Mouse (Mus musculus): Measurements from ENCODE around the gene Spp2.

Spp2 gene

DNA sequence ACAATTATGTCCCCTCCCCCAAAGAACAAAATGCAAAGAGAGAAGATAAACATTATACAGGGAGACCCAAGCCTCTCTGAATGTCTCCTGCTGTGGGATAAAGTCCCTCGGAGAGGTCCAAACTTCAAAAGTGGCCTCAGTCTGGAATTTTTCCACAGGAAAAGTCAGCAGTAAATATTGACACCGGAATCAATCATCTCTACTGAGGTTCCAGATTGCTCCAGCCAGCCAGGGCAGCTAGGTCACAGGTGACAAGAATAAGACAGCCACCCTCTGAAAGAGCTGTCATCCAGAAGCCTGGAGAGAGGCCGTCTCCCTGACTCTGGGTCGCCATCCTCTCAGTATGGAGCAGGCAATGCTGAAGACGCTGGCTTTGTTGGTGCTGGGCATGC lies at the start of gene Spp2:
Gene Spp2 (plus strand): TSS at position 155 of the 392 bp plus-strand sequence.
- peak; percentile 82 for DNase-seq (ENCODE audit: low spot score)

DNA sequence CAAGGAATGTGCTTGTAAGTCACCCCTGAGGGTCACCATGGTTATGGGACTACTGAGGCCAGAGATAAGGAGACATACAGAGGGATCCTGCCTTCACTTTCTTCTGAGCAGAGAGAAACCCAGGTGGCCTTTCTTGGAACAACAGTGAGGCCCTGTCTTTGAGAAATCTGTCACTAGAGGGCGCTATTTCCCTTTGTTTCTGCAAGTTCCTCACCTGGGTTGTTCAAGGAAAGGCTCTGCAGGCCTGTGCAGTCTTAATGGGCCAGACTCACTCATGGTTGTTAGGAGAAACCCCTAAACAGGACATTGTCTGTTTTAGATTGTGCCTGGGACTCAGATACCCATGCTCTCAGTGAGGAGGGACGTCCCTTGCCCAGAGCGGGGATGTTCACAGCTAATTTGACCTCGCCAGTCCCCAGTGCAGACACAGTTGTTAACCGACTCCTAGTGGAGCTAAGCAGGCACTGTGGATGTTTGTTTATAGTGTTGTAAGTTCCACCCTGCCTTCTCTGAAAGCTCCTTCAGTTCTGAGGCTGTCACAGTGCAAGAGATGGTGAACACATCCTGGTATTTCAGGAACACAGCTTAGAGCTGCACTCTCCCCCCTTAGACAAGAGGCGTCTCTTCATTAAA lies 49.2 kb upstream of the Spp2 start:
- peak; percentile 82 for DNase-seq (ENCODE audit: low spot score)

GRCm38 (mm10) chr1:88358102-88358654 lies 48.6 kb upstream of the Spp2 start:
- no peak for DNase-seq (ENCODE audit: low spot score)

DNA sequence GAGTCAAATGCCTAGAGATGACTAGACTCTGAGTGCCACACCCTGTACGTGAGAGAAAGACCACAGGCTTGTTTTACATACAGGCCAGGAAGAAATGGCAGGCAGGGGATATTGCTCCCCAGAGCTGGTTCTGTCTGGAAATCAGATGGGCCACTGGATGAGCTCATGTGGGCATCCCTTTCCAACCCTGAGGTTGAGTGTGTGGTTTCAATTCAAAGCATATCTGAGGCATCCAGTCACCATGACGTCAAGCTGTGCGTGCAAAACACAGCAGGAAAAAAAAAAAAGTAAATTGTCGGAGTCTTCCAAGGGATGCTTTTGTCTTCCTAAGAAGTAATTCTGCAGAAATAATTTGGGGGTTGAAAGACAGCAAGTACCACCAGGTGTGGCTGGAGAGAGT lies 45.7 kb upstream of the Spp2 start:
- DNase-seq (ENCODE audit: low spot score), result no peak

DNA sequence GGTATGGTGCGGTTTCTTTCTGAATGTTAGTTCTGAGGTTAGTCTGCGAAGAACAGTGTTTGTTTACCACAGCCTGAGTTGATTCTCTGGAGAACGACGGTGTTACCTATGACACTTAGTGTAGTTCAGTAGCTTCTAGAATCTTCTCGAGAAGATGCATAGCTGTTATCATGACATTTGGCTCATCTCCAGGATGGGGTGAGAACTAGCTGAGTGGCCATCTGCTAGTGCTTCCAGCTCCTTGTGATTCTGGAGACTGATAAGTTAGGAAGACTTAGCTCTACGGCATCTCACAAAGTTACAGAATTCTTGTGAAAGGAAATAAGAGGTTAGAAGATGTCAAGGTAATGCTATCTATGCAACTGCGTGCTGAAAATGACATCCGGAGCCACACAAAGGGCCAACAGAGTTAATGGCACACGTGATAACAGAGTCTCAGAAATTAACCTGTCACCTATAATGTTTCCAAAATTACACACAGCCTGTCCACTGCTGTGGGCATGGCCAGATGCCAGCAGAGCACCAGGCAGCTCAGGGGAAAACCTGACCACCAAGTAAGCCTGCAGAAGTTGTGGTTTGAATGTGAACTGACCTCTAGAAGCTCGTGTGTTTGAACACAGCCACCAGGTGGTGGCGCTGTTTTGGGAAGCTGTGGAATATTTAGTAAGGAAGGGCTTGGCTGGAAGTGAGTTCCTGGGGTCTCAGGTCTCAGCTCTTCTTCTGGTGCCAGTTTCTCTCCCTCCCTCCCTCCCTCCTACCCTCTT lies 39.7 kb upstream of the Spp2 start:
- no peak for DNase-seq (ENCODE audit: low spot score)

DNA sequence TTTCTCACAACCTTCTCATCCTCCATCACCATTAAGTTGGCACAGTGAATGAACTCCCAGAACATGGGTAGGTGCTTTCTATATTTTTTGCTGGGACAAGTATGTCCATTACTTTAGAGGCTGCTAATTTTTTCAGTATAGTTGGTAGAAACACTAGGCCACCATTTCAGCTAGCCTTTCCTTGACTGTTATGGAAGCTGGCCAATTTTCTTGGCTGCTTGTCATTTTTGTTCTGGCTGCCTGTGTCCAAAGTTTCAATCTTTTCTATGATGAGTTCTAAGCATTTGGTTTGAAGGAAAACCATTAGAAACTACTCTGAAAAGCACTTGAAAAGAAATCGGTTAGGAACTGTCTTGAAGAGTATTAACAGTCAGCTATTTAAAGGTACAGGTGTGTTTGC lies 28.3 kb upstream of the Spp2 start:
- DNase-seq (ENCODE audit: low spot score), result no peak

GRCm38 (mm10) chr1:88391632-88392031 lies 15.1 kb upstream of the Spp2 start:
- DNase-seq (ENCODE audit: low spot score), result no peak

DNA sequence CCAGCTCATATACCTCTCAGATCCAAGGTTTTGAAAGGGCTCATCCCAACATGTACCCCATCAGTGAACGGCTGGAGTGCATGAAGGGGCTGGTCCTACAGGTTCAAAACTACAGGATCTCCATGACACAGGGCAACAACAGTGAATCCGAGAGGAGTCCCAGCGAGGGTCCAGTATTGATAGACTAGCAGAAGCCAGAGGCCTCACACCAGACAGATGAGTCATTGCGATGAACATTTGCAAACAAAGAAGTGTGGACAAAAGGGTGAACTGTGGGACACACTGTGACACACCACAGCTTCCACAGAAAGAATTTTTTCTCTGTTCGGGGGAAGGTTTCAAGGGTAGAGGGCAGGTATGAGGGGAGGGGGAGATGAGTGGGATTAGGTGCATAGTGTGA lies 13.4 kb upstream of the Spp2 start:
- DNase-seq (ENCODE audit: low spot score), result no peak

- DNase-seq (ENCODE audit: low spot score), result peak; percentile 50
These were observed 3.4 kb upstream of the Spp2 start for GRCm38 (mm10) chr1:88403378-88403777.

GRCm38 (mm10) chr1:88406078-88406806 lies 519 bp upstream of the Spp2 start:
- DNase-seq (ENCODE audit: low spot score), result no peak

GRCm38 (mm10) chr1:88408340-88408739 lies 1.6 kb downstream of the Spp2 start:
- peak; percentile 78 for DNase-seq (ENCODE audit: low spot score)

GRCm38 (mm10) chr1:88412013-88412412 lies 5.3 kb downstream of the Spp2 start:
- no peak for DNase-seq (ENCODE audit: low spot score)

- peak; percentile 80 for DNase-seq (ENCODE audit: low spot score)
These were observed 12.2 kb downstream of the Spp2 start for GRCm38 (mm10) chr1:88418943-88419342.

GRCm38 (mm10) chr1:88422045-88422444 lies 15.3 kb downstream of the Spp2 start:
- DNase-seq (ENCODE audit: low spot score), result peak; percentile 74

DNA sequence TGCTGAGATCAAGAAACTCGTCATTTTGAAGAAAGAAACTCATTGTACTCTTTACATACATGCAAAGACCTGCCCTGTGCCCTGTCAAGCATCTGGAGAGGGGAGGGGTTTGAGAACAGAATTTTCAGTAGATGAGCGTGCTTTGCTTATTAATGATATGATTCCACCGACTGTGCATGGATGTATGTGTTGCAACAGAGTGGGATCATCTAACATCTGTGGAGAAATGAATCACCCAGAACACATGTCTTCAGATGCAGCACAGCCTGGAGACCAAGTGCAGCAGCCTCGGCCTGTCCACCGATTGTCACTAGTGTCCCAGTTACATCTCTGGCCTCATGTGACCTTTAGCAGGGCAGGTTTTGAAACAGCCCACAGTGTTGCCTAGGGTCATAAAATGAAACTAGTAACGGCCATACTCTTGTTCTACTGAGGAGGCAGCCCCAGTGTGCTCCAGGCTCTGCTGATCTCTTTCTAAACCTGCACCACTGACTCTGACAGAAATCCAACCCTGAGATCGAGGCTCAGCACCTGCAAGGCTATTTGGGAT lies 16.2 kb downstream of the Spp2 start:
- DNase-seq (ENCODE audit: low spot score), result no peak

- peak; percentile 55 for DNase-seq (ENCODE audit: low spot score)
These were observed 18.0 kb downstream of the Spp2 start for GRCm38 (mm10) chr1:88424602-88425252.

DNA sequence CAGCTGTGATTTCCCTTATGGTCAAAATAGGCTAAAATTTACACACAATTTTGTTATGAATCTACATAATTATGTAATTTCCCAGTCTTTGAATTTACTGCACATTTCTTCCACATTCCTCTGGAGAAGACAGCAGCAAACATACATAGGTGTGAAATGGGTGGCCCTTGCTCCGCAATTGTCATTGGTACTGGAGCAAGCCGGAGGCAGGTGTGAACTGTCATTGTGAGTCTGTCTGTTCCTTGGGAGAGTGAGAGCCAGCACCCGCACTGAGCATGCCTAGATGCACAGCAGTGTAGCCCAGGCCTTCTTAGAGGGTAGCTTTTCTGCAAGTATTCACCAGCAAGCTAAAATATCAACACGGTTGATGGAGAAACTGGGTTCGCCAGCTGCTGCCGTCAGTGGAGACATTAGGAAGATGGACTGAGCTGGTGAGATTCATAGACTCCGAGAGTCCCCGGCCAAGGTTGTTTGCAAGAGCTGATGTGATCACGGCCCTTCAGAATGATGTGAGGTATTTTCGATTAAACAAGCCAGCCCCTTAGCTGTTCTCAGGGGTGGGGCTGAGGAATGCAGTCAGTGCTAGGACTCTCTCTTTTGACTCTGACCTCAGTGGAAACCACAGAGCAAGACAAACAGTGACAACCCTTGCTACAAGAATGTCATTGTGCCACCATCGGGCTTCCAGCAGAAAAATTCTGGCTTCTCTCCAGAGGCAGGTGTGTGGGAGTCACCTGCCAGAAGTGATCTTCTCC lies 21.4 kb downstream of the Spp2 start:
- peak; percentile 51 for DNase-seq (ENCODE audit: low spot score)

- DNase-seq (ENCODE audit: low spot score), result no peak
These were observed 22.7 kb downstream of the Spp2 start for GRCm38 (mm10) chr1:88429413-88429812.

DNA sequence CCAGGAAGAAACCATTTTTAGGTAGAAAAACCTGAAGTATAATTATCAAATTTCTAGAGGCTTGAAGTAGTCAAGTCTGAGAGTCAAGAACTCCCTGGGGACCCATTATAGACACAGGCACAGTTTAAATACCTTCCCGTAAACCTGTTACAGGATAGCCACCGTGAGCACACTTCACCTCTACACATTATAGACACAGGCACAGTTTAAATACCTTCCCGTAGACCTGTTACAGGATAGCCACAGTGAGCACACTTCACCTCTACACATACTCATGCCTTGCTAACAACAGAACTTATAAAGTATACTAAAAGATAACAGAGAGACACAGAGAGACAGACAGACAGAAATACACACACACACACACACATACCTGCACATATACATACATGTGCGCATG lies 24.5 kb downstream of the Spp2 start:
- no peak for DNase-seq (ENCODE audit: low spot score)

DNA sequence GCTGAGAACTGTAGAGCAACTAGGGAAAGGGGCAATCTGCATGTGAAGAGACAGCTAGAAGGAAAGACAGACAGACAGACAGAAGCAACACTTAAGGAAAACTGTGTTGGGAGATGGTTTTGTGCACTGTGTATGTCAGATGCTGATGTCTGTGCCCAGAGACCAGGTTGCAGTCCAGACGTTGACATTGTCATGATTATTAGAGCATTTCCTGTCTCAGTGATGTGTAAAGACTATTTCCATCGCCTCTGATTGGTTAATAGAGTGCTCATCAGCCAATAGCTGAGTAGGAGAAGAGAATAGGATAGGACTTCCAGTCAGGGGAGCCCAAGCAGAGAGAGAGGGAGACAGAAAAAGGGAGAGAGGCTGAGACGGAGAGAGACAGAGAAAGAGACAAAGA lies 25.8 kb downstream of the Spp2 start:
- DNase-seq (ENCODE audit: low spot score), result no peak

Data from yolk sac, embryonic 10.5 days (tissue).